Mouse (Mus musculus): ENCODE results near the gene Gm18596. TPM values are rescaled to one million over a fixed set of nuclear protein-coding genes. Genes with fewer than 3 reads are reported as not detected.

Gm18596 gene
- polyA plus RNA-seq, 1 experiment from 2014 or later = not detected

DNA sequence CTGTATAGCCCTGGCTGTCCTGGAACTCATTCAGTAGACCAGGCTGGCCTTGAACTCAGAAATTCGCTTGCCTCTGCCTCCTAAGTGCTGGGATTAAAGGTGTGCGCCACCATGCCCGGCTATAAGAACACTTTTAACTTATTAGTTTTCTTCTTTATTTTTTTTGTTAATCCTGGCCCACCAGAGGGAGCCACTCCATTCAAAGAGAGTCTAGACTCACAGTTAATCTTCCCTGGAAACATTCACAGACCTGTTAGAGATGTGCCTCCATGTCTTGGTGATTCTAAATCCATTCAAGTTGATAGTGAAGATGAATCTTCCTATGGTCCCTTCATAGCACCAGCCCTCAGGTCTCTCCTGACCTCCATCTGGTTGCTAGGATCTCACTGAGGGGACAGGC, 32.6 kb downstream of the Gm18596 start:
- no peak for ATAC-seq (ENCODE audit: extremely low read depth, insufficient number of reproducible peaks, low FRiP score, low TSS enrichment)
- WGBS = 67% methylated on average over 3 of the region's 3 CpGs

DNA sequence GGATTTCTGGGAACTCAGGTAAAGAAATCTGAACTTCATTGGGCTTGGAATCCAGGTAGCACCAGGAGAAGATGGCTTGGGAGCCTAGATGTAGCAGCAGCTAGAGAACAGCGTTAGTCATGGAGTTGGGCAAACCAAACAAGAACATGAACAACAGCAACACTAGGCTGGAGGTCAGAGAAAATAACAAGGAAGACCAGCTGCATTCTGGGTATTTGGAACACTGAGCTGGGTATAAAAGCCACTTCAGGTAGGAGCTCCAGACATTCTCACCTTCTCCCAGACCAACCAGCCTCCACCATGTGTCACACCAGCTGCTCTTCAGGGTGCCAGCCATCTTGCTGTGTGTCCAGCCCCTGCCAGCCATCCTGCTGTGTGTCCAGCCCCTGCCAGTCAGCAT, 36.1 kb downstream of the Gm18596 start, which contains the start of gene Gm10272:
Gm10272 (plus strand) TSS at position 301 of the 400 bp plus-strand sequence.
- 0 out of 2 replicates have a peak, but pooled peaks cover 12% of the 10 kb centered on the region for H3K9me3 ChIP-seq
- WGBS = 100% methylated on average over 1 of the region's 1 CpGs
- H3K4me1 ChIP-seq = no peaks in the 10 kb centered on the region

More for the DNA sequence above, 32.6 kb downstream of the Gm18596 start:
- Histone ChIP-seq H3K27ac (replicated peaks) (no peak overlapping the region), H3K36me3 (no peaks in the 10 kb centered on the region), H3K9ac (no peak overlapping the region), H3K4me3 (no peak overlapping the region), H3K27me3 (replicated peaks) (no peaks in the 10 kb centered on the region), H3K9me3 (0 out of 2 replicates have a peak, but pooled peaks cover 8% of the 10 kb centered on the region), H3K4me2 (no peak overlapping the region), H3K4me1 (no peaks in the 10 kb centered on the region)

DNA sequence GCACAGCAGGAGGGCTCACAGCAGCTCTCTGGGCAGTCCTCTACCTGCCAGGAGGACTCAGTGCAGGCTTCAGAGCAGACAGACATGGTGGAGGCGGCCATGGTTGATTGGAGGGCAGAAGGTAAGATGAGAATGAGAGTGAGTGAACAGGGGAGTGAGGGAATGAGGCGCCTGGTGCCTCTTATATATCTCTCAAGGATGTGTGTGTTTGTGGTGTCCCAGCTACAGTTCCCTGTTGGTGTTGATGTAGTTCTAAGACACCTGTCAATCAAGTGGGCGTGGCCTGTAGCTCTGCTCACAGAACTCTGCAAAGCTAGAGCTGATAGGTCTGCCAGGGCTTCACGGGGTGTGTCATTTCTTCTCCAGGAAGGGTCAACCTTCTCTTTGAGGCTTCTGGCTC, 45.3 kb downstream of the Gm18596 start, which contains the start of gene Gm9508:
Gm9508 (minus strand) TSS at position 101 of the 400 bp plus-strand sequence.
- Histone ChIP-seq H3K27me3 (replicated peaks) (peaks cover 26% of the 10 kb centered on the region), H3K4me2 (no peak within 1 kb of the TSS), H3K4me1 (no peaks in the 10 kb centered on the region), H3K36me3 (no peaks in the 10 kb centered on the region), H3K9me3 (peaks cover 7% of the 10 kb centered on the region; the same call in 1 of the 2 replicates), H3K9ac (no peak within 1 kb of the TSS), H3K4me3 (no peak within 1 kb of the TSS), H3K27ac (replicated peaks) (no peak within 1 kb of the TSS)
- WGBS = 33% methylated on average over 4 of the region's 4 CpGs
- no peak for ATAC-seq (ENCODE audit: extremely low read depth, insufficient number of reproducible peaks, low FRiP score, low TSS enrichment)

More for the DNA sequence above, 36.1 kb downstream of the Gm18596 start, which contains the start of gene Gm10272:
- no peak for ATAC-seq (ENCODE audit: extremely low read depth, insufficient number of reproducible peaks, low FRiP score, low TSS enrichment)
- H3K4me2 ChIP-seq = no peak within 1 kb of the TSS
- no peak within 1 kb of the TSS for H3K9ac ChIP-seq
- H3K4me3 ChIP-seq = no peak within 1 kb of the TSS
- H3K36me3 ChIP-seq = no peaks in the 10 kb centered on the region
- H3K27ac ChIP-seq (replicated peaks) = no peak within 1 kb of the TSS
- H3K27me3 ChIP-seq (replicated peaks) = no peaks in the 10 kb centered on the region

Other genes with a start within 250 kb of the Gm18596 start
- 23.9 and 24.0 TPM in 2 replicates for gene Fam207a, start 226.9 kb downstream of the Gm18596 start, polyA plus RNA-seq (2015; fragmentation: Nextera tagmentation; extraction: Ambion mirVana)
- gene Itgb2, start 212.4 kb downstream of the Gm18596 start, polyA plus RNA-seq (2015; fragmentation: Nextera tagmentation; extraction: Ambion mirVana) = 1.5 and 1.6 TPM in 2 replicates
- 103 and 110 TPM in 2 replicates for gene Pttg1ip, start 160.9 kb downstream of the Gm18596 start, polyA plus RNA-seq (2015; fragmentation: Nextera tagmentation; extraction: Ambion mirVana)
- gene Sumo3, start 136.5 kb downstream of the Gm18596 start, polyA plus RNA-seq (2015; fragmentation: Nextera tagmentation; extraction: Ambion mirVana) = 171 and 186 TPM in 2 replicates
- 2.8 TPM in 1 of 2 replicates, not detected in the other for gene Gm49325, start 136.4 kb downstream of the Gm18596 start, polyA plus RNA-seq (2015; fragmentation: Nextera tagmentation; extraction: Ambion mirVana)
- gene Ube2g2, start 120.4 kb downstream of the Gm18596 start, polyA plus RNA-seq (2015; fragmentation: Nextera tagmentation; extraction: Ambion mirVana) = 78.6 and 81.9 TPM in 2 replicates
- 0.07 TPM in 1 of 2 replicates, not detected in the other for gene Tspear, start 56.1 kb downstream of the Gm18596 start, polyA plus RNA-seq (2015; fragmentation: Nextera tagmentation; extraction: Ambion mirVana)
- not detected in 2 replicates for gene Gm19402, start 51.9 kb downstream of the Gm18596 start, polyA plus RNA-seq (2015; fragmentation: Nextera tagmentation; extraction: Ambion mirVana)
- not detected in 2 replicates for gene Gm9508, start 45.4 kb downstream of the Gm18596 start, polyA plus RNA-seq (2015; fragmentation: Nextera tagmentation; extraction: Ambion mirVana)
- gene Gm10272, start 36.0 kb downstream of the Gm18596 start, polyA plus RNA-seq (2015; fragmentation: Nextera tagmentation; extraction: Ambion mirVana) = not detected in 2 replicates
- not detected in 2 replicates for gene Gm10024, start 31.2 kb downstream of the Gm18596 start, polyA plus RNA-seq (2015; fragmentation: Nextera tagmentation; extraction: Ambion mirVana)
- gene Gm10142, start 26.8 kb downstream of the Gm18596 start, polyA plus RNA-seq (2015; fragmentation: Nextera tagmentation; extraction: Ambion mirVana) = not detected in 2 replicates
- not detected in 2 replicates for gene Krtap12-1, start 22.0 kb downstream of the Gm18596 start, polyA plus RNA-seq (2015; fragmentation: Nextera tagmentation; extraction: Ambion mirVana)
- gene Gm10100, start 16.2 kb downstream of the Gm18596 start, polyA plus RNA-seq (2015; fragmentation: Nextera tagmentation; extraction: Ambion mirVana) = not detected in 2 replicates
- not detected in 2 replicates for gene Gm9736, start 8.7 kb upstream of the Gm18596 start, polyA plus RNA-seq (2015; fragmentation: Nextera tagmentation; extraction: Ambion mirVana)
- not detected in 2 replicates for gene Gm3233, start 17.0 kb upstream of the Gm18596 start, polyA plus RNA-seq (2015; fragmentation: Nextera tagmentation; extraction: Ambion mirVana)
- gene Gm3238, start 28.7 kb upstream of the Gm18596 start, polyA plus RNA-seq (2015; fragmentation: Nextera tagmentation; extraction: Ambion mirVana) = not detected in 2 replicates
- not detected in 2 replicates for gene Gm7138, start 34.3 kb upstream of the Gm18596 start, polyA plus RNA-seq (2015; fragmentation: Nextera tagmentation; extraction: Ambion mirVana)
- not detected in 2 replicates for gene Gm3250, start 39.9 kb upstream of the Gm18596 start, polyA plus RNA-seq (2015; fragmentation: Nextera tagmentation; extraction: Ambion mirVana)
- gene Gm7137, start 45.6 kb upstream of the Gm18596 start, polyA plus RNA-seq (2015; fragmentation: Nextera tagmentation; extraction: Ambion mirVana) = not detected in 2 replicates
- gene Gm9639, start 52.4 kb upstream of the Gm18596 start, polyA plus RNA-seq (2015; fragmentation: Nextera tagmentation; extraction: Ambion mirVana) = not detected in 2 replicates
- not detected in 2 replicates for gene Gm19668, start 56.5 kb upstream of the Gm18596 start, polyA plus RNA-seq (2015; fragmentation: Nextera tagmentation; extraction: Ambion mirVana)
- not detected in 2 replicates for gene Gm9507, start 69.2 kb upstream of the Gm18596 start, polyA plus RNA-seq (2015; fragmentation: Nextera tagmentation; extraction: Ambion mirVana)
- not detected in 2 replicates for gene Gm2696, start 72.0 kb upstream of the Gm18596 start, polyA plus RNA-seq (2015; fragmentation: Nextera tagmentation; extraction: Ambion mirVana)
- gene Krtap10-4, start 84.5 kb upstream of the Gm18596 start, polyA plus RNA-seq (2015; fragmentation: Nextera tagmentation; extraction: Ambion mirVana) = not detected in 2 replicates
- gene Krtap10-10, start 93.3 kb upstream of the Gm18596 start, polyA plus RNA-seq (2015; fragmentation: Nextera tagmentation; extraction: Ambion mirVana) = not detected in 2 replicates
- gene Gm36176, start 104.2 kb upstream of the Gm18596 start, polyA plus RNA-seq (2015; fragmentation: Nextera tagmentation; extraction: Ambion mirVana) = not detected in 2 replicates
- gene Gm10318, start 110.2 kb upstream of the Gm18596 start, polyA plus RNA-seq (2015; fragmentation: Nextera tagmentation; extraction: Ambion mirVana) = not detected in 2 replicates
- not detected in 2 replicates for gene Gm3285, start 119.3 kb upstream of the Gm18596 start, polyA plus RNA-seq (2015; fragmentation: Nextera tagmentation; extraction: Ambion mirVana)
- gene Lrrc3, start 159.9 kb upstream of the Gm18596 start, polyA plus RNA-seq (2015; fragmentation: Nextera tagmentation; extraction: Ambion mirVana) = 1.8 and 2.0 TPM in 2 replicates
- 0.19 and 0.23 TPM in 2 replicates for gene Trpm2, start 227.9 kb upstream of the Gm18596 start, polyA plus RNA-seq (2015; fragmentation: Nextera tagmentation; extraction: Ambion mirVana)
- gene 1810043G02Rik, start 235.9 kb upstream of the Gm18596 start, polyA plus RNA-seq (2015; fragmentation: Nextera tagmentation; extraction: Ambion mirVana) = 16.3 and 18.0 TPM in 2 replicates

Measured in heart, embryonic 13.5 days (tissue).